Mouse (Mus musculus): Measurements from ENCODE around the gene Fto. TPM values are rescaled to one million over a fixed set of nuclear protein-coding genes. Genes with fewer than 3 reads are reported as not detected.

The Fto gene
- polyA plus RNA-seq, 1 experiment, result 119 TPM

- TF ChIP-seq CTCF (IDR thresholded peaks at IDR 0.05; ENCODE audit: extremely low read depth, insufficient read depth, low read length) (no peak), POLR2A (IDR thresholded peaks at IDR 0.05; ENCODE audit: extremely low read depth, insufficient read depth, low read length) (no peak)
These were observed 50.0 kb downstream of the Fto start for GRCm38 (mm10) chr8:91363272-91363860.

GRCm38 (mm10) chr8:91364216-91364615 lies 50.9 kb downstream of the Fto start:
- peaks cover 9% of the 10 kb centered on the region for H3K4me1 ChIP-seq (ENCODE audit: control insufficient read depth, insufficient read depth, low read length)

More at GRCm38 (mm10) chr8:91363272-91363860, 50.0 kb downstream of the Fto start:
- H3K27ac ChIP-seq (ENCODE audit: insufficient read depth, low read length), result no peak overlapping the region
- H3K4me3 ChIP-seq (ENCODE audit: insufficient read depth, low read length), result no peak overlapping the region
- peaks cover 9% of the 10 kb centered on the region for H3K4me1 ChIP-seq (ENCODE audit: control insufficient read depth, insufficient read depth, low read length)

DNA sequence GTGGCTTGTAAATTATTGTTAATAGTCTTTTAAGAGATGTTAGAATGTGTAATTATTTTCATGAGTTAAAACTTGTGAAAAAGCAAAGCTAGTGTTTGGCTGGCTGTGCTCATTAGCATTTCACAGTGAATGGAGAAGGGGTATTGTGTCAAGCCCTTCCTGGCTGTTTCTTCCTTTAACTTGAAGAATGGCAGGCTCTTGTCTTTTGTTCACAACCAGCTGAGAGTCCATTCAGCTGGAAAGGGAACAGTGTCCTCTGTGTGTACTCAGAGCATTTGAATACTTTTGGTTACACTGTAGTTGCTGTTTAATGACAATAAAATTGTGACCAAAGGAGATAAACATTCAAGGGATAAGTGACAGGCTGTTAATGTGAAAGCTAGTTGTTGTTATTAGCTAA lies 52.5 kb downstream of the Fto start:
- TF ChIP-seq CTCF (IDR thresholded peaks at IDR 0.05; ENCODE audit: extremely low read depth, insufficient read depth, low read length) (no peak), POLR2A (IDR thresholded peaks at IDR 0.05; ENCODE audit: extremely low read depth, insufficient read depth, low read length) (no peak)
- no peak overlapping the region for H3K27ac ChIP-seq (ENCODE audit: insufficient read depth, low read length)
- no peak overlapping the region for H3K4me3 ChIP-seq (ENCODE audit: insufficient read depth, low read length)
- peaks cover 8% of the 10 kb centered on the region for H3K4me1 ChIP-seq (ENCODE audit: control insufficient read depth, insufficient read depth, low read length)

More at GRCm38 (mm10) chr8:91364216-91364615, 50.9 kb downstream of the Fto start:
- Histone ChIP-seq H3K27ac (ENCODE audit: insufficient read depth, low read length) (no peak overlapping the region), H3K4me3 (ENCODE audit: insufficient read depth, low read length) (no peak overlapping the region)
- TF ChIP-seq CTCF (IDR thresholded peaks at IDR 0.05; ENCODE audit: extremely low read depth, insufficient read depth, low read length) (no peak), POLR2A (IDR thresholded peaks at IDR 0.05; ENCODE audit: extremely low read depth, insufficient read depth, low read length) (no peak)

GRCm38 (mm10) chr8:91370899-91371298 lies 57.6 kb downstream of the Fto start:
- Histone ChIP-seq H3K27ac (ENCODE audit: insufficient read depth, low read length) (no peak overlapping the region), H3K4me3 (ENCODE audit: insufficient read depth, low read length) (no peak overlapping the region), H3K4me1 (ENCODE audit: control insufficient read depth, insufficient read depth, low read length) (peaks cover 5% of the 10 kb centered on the region)
- TF ChIP-seq CTCF (IDR thresholded peaks at IDR 0.05; ENCODE audit: extremely low read depth, insufficient read depth, low read length) (no peak), POLR2A (IDR thresholded peaks at IDR 0.05; ENCODE audit: extremely low read depth, insufficient read depth, low read length) (no peak)

DNA sequence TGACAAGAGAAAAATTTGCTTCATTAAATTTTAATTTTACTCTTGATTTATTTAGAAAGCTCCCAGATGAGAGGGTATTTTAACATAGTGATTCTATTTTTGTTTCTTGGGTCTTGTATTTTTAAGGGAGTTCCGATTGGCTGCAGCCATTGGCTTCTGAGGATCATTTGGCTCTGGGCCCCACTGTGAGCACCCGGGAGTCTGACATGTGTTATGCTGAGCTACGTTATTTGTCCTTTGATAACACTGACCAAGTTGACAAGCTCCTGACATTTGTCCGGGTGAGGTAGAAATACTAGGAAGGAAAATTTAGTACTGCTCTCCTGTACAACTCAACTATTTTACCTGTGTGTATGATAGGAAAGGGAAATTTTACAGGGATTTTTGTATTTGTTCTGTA lies 58.7 kb downstream of the Fto start:
- H3K27ac ChIP-seq (ENCODE audit: insufficient read depth, low read length), result no peak overlapping the region
- H3K4me1 ChIP-seq (ENCODE audit: control insufficient read depth, insufficient read depth, low read length), result peaks cover 10% of the 10 kb centered on the region
- TF ChIP-seq CTCF (IDR thresholded peaks at IDR 0.05; ENCODE audit: extremely low read depth, insufficient read depth, low read length), result no peak
- TF ChIP-seq POLR2A (IDR thresholded peaks at IDR 0.05; ENCODE audit: extremely low read depth, insufficient read depth, low read length), result no peak
- no peak overlapping the region for H3K4me3 ChIP-seq (ENCODE audit: insufficient read depth, low read length)

GRCm38 (mm10) chr8:91372780-91373577 lies 59.7 kb downstream of the Fto start:
- Histone ChIP-seq H3K4me3 (ENCODE audit: insufficient read depth, low read length) (no peak overlapping the region), H3K4me1 (ENCODE audit: control insufficient read depth, insufficient read depth, low read length) (peaks cover 11% of the 10 kb centered on the region), H3K27ac (ENCODE audit: insufficient read depth, low read length) (no peak overlapping the region)
- no peak for TF ChIP-seq CTCF (IDR thresholded peaks at IDR 0.05; ENCODE audit: extremely low read depth, insufficient read depth, low read length)
- TF ChIP-seq POLR2A (IDR thresholded peaks at IDR 0.05; ENCODE audit: extremely low read depth, insufficient read depth, low read length), result no peak

DNA sequence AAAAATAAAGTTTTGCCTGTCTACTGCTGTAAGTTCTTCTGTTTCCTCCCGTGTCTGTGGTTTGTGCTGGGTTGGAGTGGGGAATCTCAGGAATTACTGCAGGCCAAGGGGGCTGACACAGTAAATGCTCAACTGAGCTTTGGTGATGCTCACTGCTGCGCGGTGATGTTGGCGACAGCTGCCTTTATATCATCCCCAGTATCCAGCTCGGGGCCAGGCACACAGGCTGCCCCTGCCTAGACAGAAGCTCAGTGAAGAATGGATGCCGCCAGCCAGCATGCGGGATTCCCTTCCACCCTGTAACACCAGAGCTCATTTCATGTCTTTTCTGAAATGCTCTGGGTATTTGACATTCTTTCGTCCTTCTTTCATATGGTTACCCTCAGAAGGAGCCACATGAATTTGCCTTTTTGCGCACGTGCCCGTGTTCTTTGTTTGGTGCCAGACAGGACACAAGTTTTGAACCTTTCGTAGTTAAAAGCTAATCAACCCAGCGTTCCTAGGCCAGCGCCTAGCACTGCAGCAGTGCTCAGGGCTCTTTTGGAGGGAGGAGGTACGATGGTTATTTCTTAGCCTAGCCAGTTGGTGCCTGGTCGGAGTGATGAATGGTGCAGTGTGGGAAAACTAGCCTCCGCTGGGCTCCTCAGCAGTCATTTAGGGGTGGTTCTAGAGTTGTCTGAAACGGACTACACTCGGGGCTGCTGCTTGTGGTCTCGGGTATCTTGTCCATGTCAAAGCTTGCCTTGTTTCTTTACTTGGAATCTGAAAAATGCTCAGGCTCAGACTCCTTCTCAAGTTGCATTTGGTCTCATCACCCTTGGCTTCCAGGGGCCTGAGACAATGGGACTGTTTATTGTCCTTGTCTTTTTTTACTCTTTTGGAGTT lies 62.0 kb downstream of the Fto start:
- Histone ChIP-seq H3K4me1 (ENCODE audit: control insufficient read depth, insufficient read depth, low read length) (peaks cover 12% of the 10 kb centered on the region), H3K4me3 (ENCODE audit: insufficient read depth, low read length) (no peak overlapping the region), H3K27ac (ENCODE audit: insufficient read depth, low read length) (no peak overlapping the region)
- TF ChIP-seq POLR2A (IDR thresholded peaks at IDR 0.05; ENCODE audit: extremely low read depth, insufficient read depth, low read length) (no peak), CTCF (IDR thresholded peaks at IDR 0.05; ENCODE audit: extremely low read depth, insufficient read depth, low read length) (no peak)

DNA sequence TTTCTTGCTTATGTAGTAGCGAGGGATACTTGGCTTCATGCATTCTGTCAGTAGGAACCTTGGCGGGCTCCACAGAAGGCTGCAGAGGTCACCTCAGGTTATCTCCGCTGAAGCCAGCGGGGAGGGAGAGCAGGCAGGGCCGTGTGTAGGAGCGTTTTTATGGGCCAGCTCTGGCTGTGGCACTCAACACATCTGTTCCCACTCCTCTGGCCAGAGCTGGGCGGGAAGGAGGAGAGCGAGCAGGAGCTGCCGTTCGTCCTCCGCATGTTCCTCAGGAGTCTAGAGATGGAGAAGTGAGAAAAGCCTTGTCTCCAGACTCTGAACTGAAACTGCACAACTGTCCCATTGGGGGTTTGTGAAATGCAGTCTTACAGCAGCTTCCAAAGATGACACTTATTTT lies 63.5 kb downstream of the Fto start:
- TF ChIP-seq CTCF (IDR thresholded peaks at IDR 0.05; ENCODE audit: extremely low read depth, insufficient read depth, low read length) (no peak), POLR2A (IDR thresholded peaks at IDR 0.05; ENCODE audit: extremely low read depth, insufficient read depth, low read length) (no peak)
- Histone ChIP-seq H3K27ac (ENCODE audit: insufficient read depth, low read length) (no peak overlapping the region), H3K4me3 (ENCODE audit: insufficient read depth, low read length) (no peak overlapping the region), H3K4me1 (ENCODE audit: control insufficient read depth, insufficient read depth, low read length) (peaks cover 11% of the 10 kb centered on the region)

- H3K4me3 ChIP-seq (ENCODE audit: insufficient read depth, low read length), result no peak overlapping the region
These were observed 64.0 kb downstream of the Fto start for GRCm38 (mm10) chr8:91377275-91377674.

More at GRCm38 (mm10) chr8:91377275-91377674, 64.0 kb downstream of the Fto start:
- Histone ChIP-seq H3K27ac (ENCODE audit: insufficient read depth, low read length) (no peak overlapping the region), H3K4me1 (ENCODE audit: control insufficient read depth, insufficient read depth, low read length) (peaks cover 11% of the 10 kb centered on the region)
- TF ChIP-seq CTCF (IDR thresholded peaks at IDR 0.05; ENCODE audit: extremely low read depth, insufficient read depth, low read length) (no peak), POLR2A (IDR thresholded peaks at IDR 0.05; ENCODE audit: extremely low read depth, insufficient read depth, low read length) (no peak)
